Mouse (Mus musculus): Measurements from ENCODE around the gene Stk10.

- TF ChIP-seq CTCF (IDR thresholded peaks at IDR 0.05; ENCODE audit: low read depth, low read length): no peak
- TF ChIP-seq POLR2A (IDR thresholded peaks at IDR 0.05; ENCODE audit: borderline replicate concordance, low read depth, low read length): no peak
Observed at GRCm38 (mm10) chr11:32589791-32590190, 56.7 kb downstream of the Stk10 start.
